Mouse (Mus musculus): ENCODE data around the gene Uxs1. TPM values are rescaled to one million over a fixed set of nuclear protein-coding genes. Genes with fewer than 3 reads are reported as not detected.

Gene Uxs1
- polyA plus RNA-seq (2014; fragmentation: Nextera tagmentation; extraction: Ambion mirVana), result 11.3 and 18.2 TPM in 2 replicates

DNA sequence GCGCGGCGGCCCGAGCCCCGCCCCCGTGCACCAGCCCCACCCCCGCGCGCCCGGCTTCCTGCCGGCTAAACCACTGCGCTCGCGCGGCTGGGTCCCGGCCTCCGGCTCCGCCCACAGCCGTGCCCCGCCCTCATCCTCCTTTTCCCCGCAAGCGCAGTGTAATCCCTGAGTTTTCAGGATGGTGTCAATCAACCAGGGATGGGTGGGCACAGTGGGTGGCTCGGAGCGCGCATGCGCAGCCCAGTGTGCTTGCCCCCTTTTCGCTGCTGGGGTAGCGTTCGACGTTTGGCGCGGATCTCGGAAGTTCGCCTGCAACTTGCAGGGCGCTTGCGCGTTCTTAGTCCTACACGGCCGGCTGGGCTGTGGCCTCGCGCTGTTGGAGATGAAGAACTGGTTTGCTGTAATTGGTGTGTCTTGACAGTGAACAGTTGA lies at the start of gene Uxs1:
Gene Uxs1, minus strand, starts transcription at position 38 of the 432 bp plus-strand sequence.
- Histone ChIP-seq H3K4me3 (ENCODE audit: low read depth, low read length) (peak within 1 kb of the TSS; percentile 91), H3K4me1 (ENCODE audit: control insufficient read depth, insufficient read depth, low read length) (peaks cover 9% of the 10 kb centered on the region; the same call in 1 of the 2 replicates), H3K27me3 (ENCODE audit: control insufficient read depth, insufficient read depth, low read length) (no peaks in the 10 kb centered on the region), H3K9me3 (replicated peaks; ENCODE audit: control insufficient read depth, low read length) (no peaks in the 10 kb centered on the region), H3K36me3 (ENCODE audit: control insufficient read depth, insufficient read depth, low read length) (no peaks in the 10 kb centered on the region), H3K4me2 (peak within 1 kb of the TSS; percentile 97), H3K27ac (ENCODE audit: low read depth, low read length) (peak within 1 kb of the TSS; percentile 85), H3K9ac (ENCODE audit: low read depth, low read length) (peak within 1 kb of the TSS; percentile 93)
- peak; percentile 97 for ATAC-seq (replicated peaks; ENCODE audit: insufficient number of reproducible peaks, low FRiP score, low TSS enrichment)
- under 1% methylated on average over 38 of the region's 41 CpGs for WGBS (ENCODE audit: insufficient replicate concordance)

DNA sequence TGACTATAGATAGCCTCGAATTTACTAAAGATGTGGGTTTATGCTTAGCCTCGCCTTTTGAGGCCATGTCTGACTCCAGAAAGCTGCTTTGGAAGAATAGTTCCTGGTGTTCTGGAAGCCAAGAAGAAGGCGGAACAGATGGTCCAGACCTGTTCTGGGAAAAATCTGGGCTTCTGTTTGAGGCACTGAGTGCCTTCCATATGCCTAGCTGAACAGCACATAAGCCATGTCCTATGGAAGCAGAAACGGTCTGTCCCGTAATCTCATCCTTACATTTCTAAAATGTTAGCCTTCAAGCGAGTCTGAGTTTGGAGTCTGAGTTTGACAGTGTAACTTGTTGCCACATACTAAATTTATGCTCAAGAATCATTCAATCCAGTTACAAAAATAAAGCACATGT lies 49.6 kb upstream of the Uxs1 start:
- H3K9me3 ChIP-seq (replicated peaks; ENCODE audit: control insufficient read depth, low read length), result no peaks in the 10 kb centered on the region
- ATAC-seq (replicated peaks; ENCODE audit: insufficient number of reproducible peaks, low FRiP score, low TSS enrichment), result no peak
- H3K4me3 ChIP-seq (ENCODE audit: low read depth, low read length), result no peak overlapping the region
- 77% methylated on average over 6 of the region's 6 CpGs for WGBS (ENCODE audit: insufficient replicate concordance)
- no peak overlapping the region for H3K27ac ChIP-seq (ENCODE audit: low read depth, low read length)
- no peaks in the 10 kb centered on the region for H3K4me1 ChIP-seq (ENCODE audit: control insufficient read depth, insufficient read depth, low read length)
- no peak overlapping the region for H3K4me2 ChIP-seq
- no peak overlapping the region for H3K9ac ChIP-seq (ENCODE audit: low read depth, low read length)
- H3K36me3 ChIP-seq (ENCODE audit: control insufficient read depth, insufficient read depth, low read length), result no peaks in the 10 kb centered on the region
- no peaks in the 10 kb centered on the region for H3K27me3 ChIP-seq (ENCODE audit: control insufficient read depth, insufficient read depth, low read length)

DNA sequence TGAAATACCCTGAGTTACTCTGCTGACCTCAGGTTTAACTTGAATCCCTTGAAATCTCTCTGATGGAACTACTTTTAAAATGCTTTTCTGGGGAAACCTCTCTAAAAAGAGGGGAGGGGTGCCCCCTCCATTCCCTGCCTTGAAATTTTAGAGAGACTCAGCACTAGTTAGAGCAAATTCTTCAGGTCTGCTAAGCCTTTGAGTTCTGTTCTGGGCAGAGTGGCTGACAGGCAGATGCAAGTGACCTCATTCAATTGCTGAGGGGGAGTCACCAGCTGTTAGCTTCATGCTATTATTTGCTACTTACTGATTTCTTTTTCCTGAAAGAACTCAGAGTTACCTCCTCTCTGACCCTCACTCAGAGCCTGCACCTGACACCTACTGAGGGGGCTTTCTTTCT lies 43.5 kb upstream of the Uxs1 start:
- Histone ChIP-seq H3K36me3 (ENCODE audit: control insufficient read depth, insufficient read depth, low read length) (no peaks in the 10 kb centered on the region), H3K27me3 (ENCODE audit: control insufficient read depth, insufficient read depth, low read length) (no peaks in the 10 kb centered on the region), H3K4me1 (ENCODE audit: control insufficient read depth, insufficient read depth, low read length) (no peaks in the 10 kb centered on the region), H3K27ac (ENCODE audit: low read depth, low read length) (no peak overlapping the region), H3K9me3 (replicated peaks; ENCODE audit: control insufficient read depth, low read length) (no peaks in the 10 kb centered on the region), H3K9ac (ENCODE audit: low read depth, low read length) (no peak overlapping the region), H3K4me3 (ENCODE audit: low read depth, low read length) (no peak overlapping the region), H3K4me2 (no peak overlapping the region)
- ATAC-seq (replicated peaks; ENCODE audit: insufficient number of reproducible peaks, low FRiP score, low TSS enrichment), result no peak

DNA sequence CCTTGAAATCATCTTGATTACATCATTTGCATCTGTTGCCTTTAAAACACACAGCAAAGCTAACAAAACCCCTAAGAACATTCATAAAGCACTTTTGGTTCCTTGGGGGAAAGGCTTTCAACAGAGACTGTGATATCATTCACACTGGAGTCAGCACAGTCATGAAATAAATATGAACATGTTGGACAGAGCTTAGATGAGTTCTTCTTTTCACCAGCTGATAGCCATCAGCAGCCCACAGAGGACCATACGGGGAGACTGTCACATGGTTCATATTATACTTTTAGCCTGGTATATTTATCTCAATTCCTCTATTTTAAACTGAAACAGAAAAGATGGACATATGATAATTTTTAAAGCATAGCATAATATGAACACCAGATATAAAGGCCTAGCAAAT lies 40.9 kb upstream of the Uxs1 start:
- Histone ChIP-seq H3K27me3 (ENCODE audit: control insufficient read depth, insufficient read depth, low read length) (no peaks in the 10 kb centered on the region), H3K4me3 (ENCODE audit: low read depth, low read length) (no peak overlapping the region), H3K27ac (ENCODE audit: low read depth, low read length) (no peak overlapping the region), H3K4me1 (ENCODE audit: control insufficient read depth, insufficient read depth, low read length) (no peaks in the 10 kb centered on the region), H3K9ac (ENCODE audit: low read depth, low read length) (no peak overlapping the region), H3K4me2 (no peak overlapping the region), H3K9me3 (replicated peaks; ENCODE audit: control insufficient read depth, low read length) (no peaks in the 10 kb centered on the region), H3K36me3 (ENCODE audit: control insufficient read depth, insufficient read depth, low read length) (no peaks in the 10 kb centered on the region)
- no peak for ATAC-seq (replicated peaks; ENCODE audit: insufficient number of reproducible peaks, low FRiP score, low TSS enrichment)
- WGBS (ENCODE audit: insufficient replicate concordance), result 62% methylated on average over 1 of the region's 1 CpGs

DNA sequence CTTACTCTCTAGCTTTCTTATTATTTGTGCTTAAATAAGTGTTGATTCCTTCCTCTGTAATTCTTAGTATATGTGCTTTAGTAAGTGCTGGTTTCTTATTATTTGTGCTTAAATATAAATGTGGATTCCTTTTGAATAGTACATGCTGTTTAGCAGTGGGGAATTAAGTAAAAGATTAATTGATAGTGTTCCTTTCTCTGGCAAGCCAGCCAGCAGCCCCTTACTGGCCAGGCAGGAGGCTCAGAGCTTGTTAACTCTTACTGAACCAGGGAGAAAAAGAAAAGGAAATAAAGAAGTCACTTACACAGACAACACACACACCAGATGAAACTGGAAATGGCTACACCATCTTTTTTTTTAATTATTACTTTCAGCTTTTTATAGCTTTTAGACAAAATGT lies 37.2 kb upstream of the Uxs1 start:
- Histone ChIP-seq H3K4me1 (ENCODE audit: control insufficient read depth, insufficient read depth, low read length) (no peaks in the 10 kb centered on the region), H3K4me2 (no peak overlapping the region), H3K9me3 (replicated peaks; ENCODE audit: control insufficient read depth, low read length) (no peaks in the 10 kb centered on the region), H3K27ac (ENCODE audit: low read depth, low read length) (no peak overlapping the region), H3K36me3 (ENCODE audit: control insufficient read depth, insufficient read depth, low read length) (no peaks in the 10 kb centered on the region), H3K9ac (ENCODE audit: low read depth, low read length) (no peak overlapping the region), H3K27me3 (ENCODE audit: control insufficient read depth, insufficient read depth, low read length) (no peaks in the 10 kb centered on the region), H3K4me3 (ENCODE audit: low read depth, low read length) (no peak overlapping the region)
- no peak for ATAC-seq (replicated peaks; ENCODE audit: insufficient number of reproducible peaks, low FRiP score, low TSS enrichment)

DNA sequence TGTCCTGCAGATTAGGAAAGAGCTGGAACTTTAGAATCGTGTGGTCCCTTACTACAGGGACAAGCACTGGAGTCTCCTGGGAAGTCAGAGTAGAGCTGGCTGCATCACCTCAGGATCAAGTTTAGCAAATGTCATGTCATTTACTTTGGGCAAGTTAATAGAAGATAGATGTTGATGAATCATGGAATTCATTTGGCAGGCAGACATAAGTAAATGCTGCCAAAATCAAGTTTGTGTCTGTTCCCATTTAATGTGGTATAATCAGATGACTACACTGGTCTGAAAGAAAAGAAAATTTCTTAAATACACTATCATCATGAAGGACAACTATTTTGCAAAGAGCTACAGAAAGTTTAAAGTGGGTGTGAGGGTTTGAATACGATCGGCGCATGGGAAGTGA lies 35.0 kb upstream of the Uxs1 start:
- no peaks in the 10 kb centered on the region for H3K36me3 ChIP-seq (ENCODE audit: control insufficient read depth, insufficient read depth, low read length)
- H3K9me3 ChIP-seq (replicated peaks; ENCODE audit: control insufficient read depth, low read length), result no peaks in the 10 kb centered on the region
- ATAC-seq (replicated peaks; ENCODE audit: insufficient number of reproducible peaks, low FRiP score, low TSS enrichment), result no peak
- H3K27me3 ChIP-seq (ENCODE audit: control insufficient read depth, insufficient read depth, low read length), result no peaks in the 10 kb centered on the region
- no peak overlapping the region for H3K4me2 ChIP-seq
- no peaks in the 10 kb centered on the region for H3K4me1 ChIP-seq (ENCODE audit: control insufficient read depth, insufficient read depth, low read length)
- no peak overlapping the region for H3K27ac ChIP-seq (ENCODE audit: low read depth, low read length)
- 90% methylated on average over 4 of the region's 4 CpGs for WGBS (ENCODE audit: insufficient replicate concordance)
- H3K9ac ChIP-seq (ENCODE audit: low read depth, low read length), result no peak overlapping the region
- no peak overlapping the region for H3K4me3 ChIP-seq (ENCODE audit: low read depth, low read length)

DNA sequence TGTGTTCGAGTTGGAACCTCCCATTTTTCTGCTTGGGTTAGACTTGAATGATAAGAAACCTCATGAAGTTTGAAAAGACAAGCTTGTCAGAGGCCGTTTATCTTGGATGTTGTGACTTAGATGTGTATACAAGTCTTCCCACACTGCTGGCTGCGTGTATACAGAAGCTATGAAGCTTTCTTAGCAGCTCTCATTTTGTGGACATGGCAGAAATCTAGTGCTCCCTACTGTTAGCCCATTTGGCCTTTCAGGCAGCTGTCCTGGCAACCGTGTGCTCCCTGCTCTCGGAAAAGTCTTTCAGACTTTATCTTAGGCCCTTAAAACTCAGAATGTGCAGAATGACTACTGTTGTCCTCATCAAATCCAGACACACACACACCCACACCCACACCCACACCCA lies 31.4 kb upstream of the Uxs1 start:
- no peaks in the 10 kb centered on the region for H3K27me3 ChIP-seq (ENCODE audit: control insufficient read depth, insufficient read depth, low read length)
- 59% methylated on average over 5 of the region's 5 CpGs for WGBS (ENCODE audit: insufficient replicate concordance)
- no peaks in the 10 kb centered on the region for H3K36me3 ChIP-seq (ENCODE audit: control insufficient read depth, insufficient read depth, low read length)
- no peak overlapping the region for H3K4me2 ChIP-seq
- H3K4me3 ChIP-seq (ENCODE audit: low read depth, low read length), result no peak overlapping the region
- H3K9me3 ChIP-seq (replicated peaks; ENCODE audit: control insufficient read depth, low read length), result no peaks in the 10 kb centered on the region
- H3K9ac ChIP-seq (ENCODE audit: low read depth, low read length), result no peak overlapping the region
- ATAC-seq (replicated peaks; ENCODE audit: insufficient number of reproducible peaks, low FRiP score, low TSS enrichment), result no peak
- no peaks in the 10 kb centered on the region for H3K4me1 ChIP-seq (ENCODE audit: control insufficient read depth, insufficient read depth, low read length)
- H3K27ac ChIP-seq (ENCODE audit: low read depth, low read length), result no peak overlapping the region

DNA sequence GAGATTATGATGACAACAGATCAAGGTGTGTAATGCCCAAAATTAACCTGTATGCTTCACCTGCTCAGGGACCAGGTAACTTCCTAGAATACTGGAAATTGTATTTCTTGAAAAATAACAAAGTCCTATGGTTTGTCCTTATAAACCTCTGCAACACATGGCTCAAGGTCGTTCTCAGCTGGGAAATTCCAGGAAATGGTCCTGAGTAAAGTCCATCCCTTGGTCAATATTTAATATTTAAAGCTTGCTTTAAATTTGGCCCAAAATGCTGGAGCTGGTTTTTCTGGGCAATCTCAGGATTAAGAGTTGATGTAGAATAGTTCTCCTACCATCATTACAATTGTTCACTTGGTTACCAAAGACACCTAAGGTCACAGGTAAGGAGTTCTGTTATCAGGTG lies 30.1 kb upstream of the Uxs1 start:
- Histone ChIP-seq H3K4me3 (ENCODE audit: low read depth, low read length) (no peak overlapping the region), H3K27ac (ENCODE audit: low read depth, low read length) (no peak overlapping the region), H3K9ac (ENCODE audit: low read depth, low read length) (no peak overlapping the region), H3K9me3 (replicated peaks; ENCODE audit: control insufficient read depth, low read length) (no peaks in the 10 kb centered on the region), H3K4me2 (no peak overlapping the region), H3K27me3 (ENCODE audit: control insufficient read depth, insufficient read depth, low read length) (no peaks in the 10 kb centered on the region), H3K4me1 (ENCODE audit: control insufficient read depth, insufficient read depth, low read length) (no peaks in the 10 kb centered on the region), H3K36me3 (ENCODE audit: control insufficient read depth, insufficient read depth, low read length) (no peaks in the 10 kb centered on the region)
- no peak for ATAC-seq (replicated peaks; ENCODE audit: insufficient number of reproducible peaks, low FRiP score, low TSS enrichment)
- 70% methylated on average over 1 of the region's 1 CpGs for WGBS (ENCODE audit: insufficient replicate concordance)

DNA sequence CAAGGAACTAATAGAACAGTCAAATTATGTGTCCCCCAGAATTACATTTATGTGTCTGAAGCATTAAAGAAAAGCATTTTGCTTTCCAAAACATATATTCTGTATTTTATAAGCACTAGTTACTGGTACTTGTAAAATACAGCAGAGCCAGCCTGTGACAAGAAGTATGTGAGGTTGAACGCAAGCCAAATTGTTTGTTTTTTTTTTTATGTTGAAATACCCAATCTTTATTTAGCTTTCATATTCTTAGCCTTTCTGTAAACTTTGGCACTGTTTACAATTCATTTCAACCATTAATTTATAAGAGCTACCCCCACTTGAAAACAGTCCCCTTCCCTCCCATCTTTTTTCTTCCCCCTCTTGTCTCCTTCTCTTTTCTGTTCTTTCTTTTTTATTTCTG lies 28.0 kb upstream of the Uxs1 start:
- H3K4me1 ChIP-seq (ENCODE audit: control insufficient read depth, insufficient read depth, low read length), result no peaks in the 10 kb centered on the region
- H3K27ac ChIP-seq (ENCODE audit: low read depth, low read length), result no peak overlapping the region
- ATAC-seq (replicated peaks; ENCODE audit: insufficient number of reproducible peaks, low FRiP score, low TSS enrichment), result no peak
- H3K9me3 ChIP-seq (replicated peaks; ENCODE audit: control insufficient read depth, low read length), result no peaks in the 10 kb centered on the region
- no peaks in the 10 kb centered on the region for H3K27me3 ChIP-seq (ENCODE audit: control insufficient read depth, insufficient read depth, low read length)
- H3K4me3 ChIP-seq (ENCODE audit: low read depth, low read length), result no peak overlapping the region
- no peaks in the 10 kb centered on the region for H3K36me3 ChIP-seq (ENCODE audit: control insufficient read depth, insufficient read depth, low read length)
- 70% methylated on average over 1 of the region's 1 CpGs for WGBS (ENCODE audit: insufficient replicate concordance)
- H3K9ac ChIP-seq (ENCODE audit: low read depth, low read length), result no peak overlapping the region
- no peak overlapping the region for H3K4me2 ChIP-seq
